Mouse (Mus musculus) embryonic facial prominence, embryonic 14.5 days (tissue): ENCODE measurements around the gene Tecpr2. TPM values are rescaled to one million over a fixed set of nuclear protein-coding genes. Genes with fewer than 3 reads are reported as not detected.

Experiments
- ATAC-seq: fragments of 200-750 bp; cut with Nextera tagmentation; 2 replicates; pipeline ENCODE4 v1.8.0; 2017; ENCODE audit warnings: low read depth, moderate number of reproducible peaks, moderate TSS enrichment
- DNase-seq: peaks from one replicate; pipeline ENCODE4 v3.0.0-alpha.2; 2015; ENCODE audit warnings: low spot score
- H3K27ac ChIP-seq: fragments of 300-500 bp; sonication (generic); replicated peaks from 2 replicates; pipeline ENCODE4 v1.5.1; 2014; ENCODE audit warnings: low read depth, mild to moderate bottlenecking, low read length, moderate library complexity
- H3K27me3 ChIP-seq: fragments of 300-500 bp; sonication (generic); replicated peaks from 2 replicates; pipeline ENCODE4 v1.6.1; 2014; ENCODE audit warnings: low read length; ENCODE audit not compliant: control insufficient read depth, insufficient read depth
- H3K36me3 ChIP-seq: fragments of 300-500 bp; sonication (generic); 2 replicates; pipeline ENCODE4 v1.6.1; 2014; ENCODE audit warnings: low read length, mixed read lengths; ENCODE audit not compliant: control insufficient read depth, insufficient read depth
- H3K4me1 ChIP-seq: fragments of 300-500 bp; sonication (generic); 2 replicates; pipeline ENCODE4 v1.6.1; 2014; ENCODE audit warnings: antibody characterized with exemption, low read length; ENCODE audit not compliant: control insufficient read depth, insufficient read depth
- H3K4me2 ChIP-seq: fragments of 300-500 bp; sonication (generic); 2 replicates; pipeline ENCODE4 v1.6.1; 2014; ENCODE audit warnings: low read depth, mild to moderate bottlenecking, low read length, moderate library complexity, mixed read lengths
- H3K4me3 ChIP-seq: fragments of 300-500 bp; sonication (generic); 2 replicates; pipeline ENCODE4 v1.5.1; 2014; ENCODE audit warnings: low read depth, mild to moderate bottlenecking, low read length
- H3K9ac ChIP-seq: fragments of 300-500 bp; sonication (generic); 2 replicates; pipeline ENCODE4 v1.6.1; 2014; ENCODE audit warnings: low read depth, mild to moderate bottlenecking, low read length, moderate library complexity, mixed read lengths
- H3K9me3 ChIP-seq: fragments of 300-500 bp; sonication (generic); 2 replicates; pipeline ENCODE4 v1.6.1; 2016; ENCODE audit warnings: low read length; ENCODE audit not compliant: control insufficient read depth
- WGBS: fragments of 180-500 bp; shearing (Covaris S2); extraction: QIAGEN DNeasy Blood & Tissue Kit; methylation state at CpG from one replicate; pipeline ENCODE4 v1.1.7; 2014; 5-methylcytosine and 5-hydroxymethylcytosine counted together
- polyA plus RNA-seq: library from polyadenylated mRNA; unstranded; fragments of >200 nt; fragmentation: Nextera tagmentation; extraction: Ambion mirVana; gene quantifications from 2 replicates; pipeline ENCODE4 v1.2.1, GENCODE M21; 2014

The Tecpr2 gene
- polyA plus RNA-seq, 1 experiment from 2014 or later = 4.3 TPM

GRCm38 (mm10) chr12:110981736-110982135 lies 92.7 kb downstream of the Tecpr2 start:
- DNase-seq (no peak), ATAC-seq (no peak)
- Histone ChIP-seq H3K4me3 (no peak overlapping the region), H3K4me2 (no peak overlapping the region), H3K27me3 (no peaks in the 10 kb centered on the region), H3K27ac (no peak overlapping the region), H3K9ac (no peak overlapping the region), H3K36me3 (peaks cover 6% of the 10 kb centered on the region), H3K4me1 (peaks cover 6% of the 10 kb centered on the region), H3K9me3 (no peaks in the 10 kb centered on the region)
- 62% methylated on average over 3 of the region's 3 CpGs for WGBS

GRCm38 (mm10) chr12:110983083-110983482 lies 94.0 kb downstream of the Tecpr2 start:
- Histone ChIP-seq H3K9ac (no peak overlapping the region), H3K4me1 (peaks cover 3% of the 10 kb centered on the region), H3K27me3 (no peaks in the 10 kb centered on the region), H3K9me3 (no peaks in the 10 kb centered on the region), H3K4me3 (no peak overlapping the region), H3K27ac (no peak overlapping the region), H3K4me2 (no peak overlapping the region), H3K36me3 (no peaks in the 10 kb centered on the region)
- ATAC-seq (no peak), DNase-seq (no peak)
- WGBS = 68% methylated on average over 8 of the region's 8 CpGs

GRCm38 (mm10) chr12:110983714-110984113 lies 94.7 kb downstream of the Tecpr2 start:
- no peaks in the 10 kb centered on the region for H3K27me3 ChIP-seq
- 85% methylated on average over 8 of the region's 8 CpGs for WGBS
- H3K4me1 ChIP-seq = no peaks in the 10 kb centered on the region
- DNase-seq (no peak), ATAC-seq (no peak)
- no peaks in the 10 kb centered on the region for H3K9me3 ChIP-seq
- no peak overlapping the region for H3K9ac ChIP-seq
- no peak overlapping the region for H3K4me2 ChIP-seq
- H3K4me3 ChIP-seq = no peak overlapping the region
- no peaks in the 10 kb centered on the region for H3K36me3 ChIP-seq
- H3K27ac ChIP-seq = no peak overlapping the region

- 45% methylated on average over 4 of the region's 4 CpGs for WGBS
- no peaks in the 10 kb centered on the region for H3K4me1 ChIP-seq
- H3K27ac ChIP-seq = no peak overlapping the region
- no peaks in the 10 kb centered on the region for H3K27me3 ChIP-seq
- no peak overlapping the region for H3K4me2 ChIP-seq
- ATAC-seq = peak; percentile 77
- H3K9ac ChIP-seq = no peak overlapping the region
- H3K9me3 ChIP-seq = no peaks in the 10 kb centered on the region
- no peak overlapping the region for H3K4me3 ChIP-seq
- DNase-seq = peak; percentile 65
- H3K36me3 ChIP-seq = no peaks in the 10 kb centered on the region
Measured at GRCm38 (mm10) chr12:110984598-110984997, 95.5 kb downstream of the Tecpr2 start.

- H3K36me3 ChIP-seq = no peaks in the 10 kb centered on the region
- H3K4me3 ChIP-seq = no peak overlapping the region
- H3K4me2 ChIP-seq = no peak overlapping the region
- no peak overlapping the region for H3K9ac ChIP-seq
- no peak for DNase-seq
- ATAC-seq = no peak
- no peaks in the 10 kb centered on the region for H3K27me3 ChIP-seq
- H3K4me1 ChIP-seq = no peaks in the 10 kb centered on the region
- no peak overlapping the region for H3K27ac ChIP-seq
- H3K9me3 ChIP-seq = no peaks in the 10 kb centered on the region
- 81% methylated on average over 9 of the region's 9 CpGs for WGBS
Measured at GRCm38 (mm10) chr12:110985141-110985540, 96.1 kb downstream of the Tecpr2 start.

- Histone ChIP-seq H3K9ac (no peak overlapping the region), H3K4me2 (no peak overlapping the region), H3K27ac (no peak overlapping the region), H3K4me3 (no peak overlapping the region), H3K36me3 (no peaks in the 10 kb centered on the region), H3K27me3 (no peaks in the 10 kb centered on the region), H3K9me3 (no peaks in the 10 kb centered on the region), H3K4me1 (no peaks in the 10 kb centered on the region; the same call in 1 of the 2 replicates)
- WGBS = 80% methylated on average over 11 of the region's 11 CpGs
- ATAC-seq (no peak), DNase-seq (no peak)
Measured at GRCm38 (mm10) chr12:110986536-110987425, 97.7 kb downstream of the Tecpr2 start.

GRCm38 (mm10) chr12:110989409-110989808 lies 100.3 kb downstream of the Tecpr2 start:
- Histone ChIP-seq H3K27ac (no peak overlapping the region), H3K9ac (no peak overlapping the region), H3K9me3 (no peaks in the 10 kb centered on the region), H3K36me3 (no peaks in the 10 kb centered on the region), H3K4me3 (no peak overlapping the region), H3K4me1 (no peaks in the 10 kb centered on the region; the same call in 1 of the 2 replicates), H3K27me3 (no peaks in the 10 kb centered on the region), H3K4me2 (no peak overlapping the region)
- 90% methylated on average over 3 of the region's 3 CpGs for WGBS
- ATAC-seq (no peak), DNase-seq (no peak)

GRCm38 (mm10) chr12:110990500-110990899 lies 101.4 kb downstream of the Tecpr2 start:
- Histone ChIP-seq H3K4me1 (no peaks in the 10 kb centered on the region; the same call in 1 of the 2 replicates), H3K27ac (no peak overlapping the region), H3K36me3 (no peaks in the 10 kb centered on the region), H3K27me3 (no peaks in the 10 kb centered on the region), H3K4me3 (no peak overlapping the region), H3K9me3 (no peaks in the 10 kb centered on the region), H3K9ac (no peak overlapping the region), H3K4me2 (no peak overlapping the region)
- DNase-seq (no peak), ATAC-seq (no peak)
- WGBS = 88% methylated on average over 7 of the region's 7 CpGs
